Mouse (Mus musculus) bone marrow, adult 2 months (tissue): ENCODE data around the gene Atp4b. TPM values are rescaled to one million over a fixed set of nuclear protein-coding genes. Genes with fewer than 3 reads are reported as not detected.

Source experiments
- H3K27ac ChIP-seq: fragments of 200-500 bp; 2 replicates; pipeline ENCODE4 v1.5.1; 2012; ENCODE audit warnings: low read depth, mild to moderate bottlenecking, control low read depth, inconsistent platforms, low read length; ENCODE audit not compliant: control insufficient read depth, poor library complexity, insufficient read depth
- H3K4me1 ChIP-seq: fragments of 200-500 bp; 2 replicates; pipeline ENCODE4 v1.6.1; 2011; ENCODE audit warnings: low read length; ENCODE audit not compliant: control insufficient read depth, insufficient read depth
- H3K4me3 ChIP-seq: fragments of 200-500 bp; replicated peaks from 2 replicates; pipeline ENCODE3; 2011; ENCODE audit warnings: mild to moderate bottlenecking, low read depth, low read length, control low read depth; ENCODE audit not compliant: control insufficient read depth
- CTCF ChIP-seq: fragments of 200-500 bp; IDR thresholded peaks from 2 replicates; pipeline ENCODE4 v1.5.1; 2011; ENCODE audit warnings: low read length, control low read depth; ENCODE audit not compliant: control insufficient read depth, insufficient read depth
- POLR2A ChIP-seq: fragments of 200-500 bp; IDR thresholded peaks from 2 replicates; pipeline ENCODE4 v1.6.1; 2011; ENCODE audit warnings: low read depth, mild to moderate bottlenecking, control low read depth, low read length, borderline replicate concordance; ENCODE audit not compliant: control insufficient read depth
- WGBS: fragments of 180-500 bp; shearing (Covaris S2); methylation state at CpG from one replicate; pipeline ENCODE4 v1.1.7; 2018; 5-methylcytosine and 5-hydroxymethylcytosine counted together
- polyA plus RNA-seq: library from polyadenylated mRNA; stranded (reverse); fragments of >200 nt; gene quantifications from 2 replicates; pipeline ENCODE4 v1.2.4, GENCODE M21; 2011; ENCODE audit warnings: low replicate concordance; ENCODE audit not compliant: missing spikeins, insufficient read depth, insufficient read length

Gene Atp4b
- polyA plus RNA-seq, 1 experiment: not detected

- Histone ChIP-seq H3K4me1 (no peaks in the 10 kb centered on the region), H3K4me3 (no peak overlapping the region), H3K27ac (no peak overlapping the region)
- TF ChIP-seq POLR2A (no peak), CTCF (no peak)
- WGBS: 7% methylated on average over 6 of the region's 6 CpGs
These were observed 30.7 kb upstream of the Atp4b start for GRCm38 (mm10) chr8:13427351-13427750.

GRCm38 (mm10) chr8:13420970-13421369 lies 24.3 kb upstream of the Atp4b start:
- 82% methylated on average over 6 of the region's 6 CpGs for WGBS
- Histone ChIP-seq H3K27ac (no peak overlapping the region), H3K4me3 (no peak overlapping the region), H3K4me1 (no peaks in the 10 kb centered on the region)
- TF ChIP-seq POLR2A (no peak), CTCF (no peak)

- Histone ChIP-seq H3K4me1 (no peaks in the 10 kb centered on the region), H3K27ac (no peak overlapping the region), H3K4me3 (no peak overlapping the region)
- WGBS: 74% methylated on average over 2 of the region's 2 CpGs
- no peak for TF ChIP-seq POLR2A
- TF ChIP-seq CTCF: no peak
These were observed 22.6 kb upstream of the Atp4b start for GRCm38 (mm10) chr8:13419111-13419639.

GRCm38 (mm10) chr8:13415879-13416278 lies 19.3 kb upstream of the Atp4b start:
- Histone ChIP-seq H3K4me3 (no peak overlapping the region), H3K4me1 (no peaks in the 10 kb centered on the region), H3K27ac (no peak overlapping the region)
- 61% methylated on average over 10 of the region's 10 CpGs for WGBS
- no peak for TF ChIP-seq CTCF
- no peak for TF ChIP-seq POLR2A

GRCm38 (mm10) chr8:13413823-13414390 lies 17.3 kb upstream of the Atp4b start:
- Histone ChIP-seq H3K4me1 (no peaks in the 10 kb centered on the region), H3K4me3 (no peak overlapping the region), H3K27ac (no peak overlapping the region)
- TF ChIP-seq CTCF (no peak), POLR2A (no peak)
- WGBS: 58% methylated on average over 12 of the region's 12 CpGs

GRCm38 (mm10) chr8:13412891-13413558 lies 16.4 kb upstream of the Atp4b start:
- Histone ChIP-seq H3K4me3 (no peak overlapping the region), H3K27ac (no peak overlapping the region), H3K4me1 (no peaks in the 10 kb centered on the region)
- TF ChIP-seq CTCF (peak; percentile 92), POLR2A (no peak)
- WGBS: 51% methylated on average over 13 of the region's 13 CpGs

- TF ChIP-seq POLR2A: no peak
- TF ChIP-seq CTCF: peak; percentile 81
- Histone ChIP-seq H3K4me1 (no peaks in the 10 kb centered on the region), H3K4me3 (no peak overlapping the region), H3K27ac (no peak overlapping the region)
- 16% methylated on average over 6 of the region's 6 CpGs for WGBS
These were observed 15.0 kb upstream of the Atp4b start for GRCm38 (mm10) chr8:13411597-13411996.

GRCm38 (mm10) chr8:13406011-13406410 lies 9.4 kb upstream of the Atp4b start:
- no peak for TF ChIP-seq POLR2A
- TF ChIP-seq CTCF: no peak
- 89% methylated on average over 5 of the region's 5 CpGs for WGBS
- no peak overlapping the region for H3K27ac ChIP-seq
- H3K4me1 ChIP-seq: no peaks in the 10 kb centered on the region
- H3K4me3 ChIP-seq: no peak overlapping the region
